Mouse (Mus musculus): ENCODE measurements at regions not wholly inside any gene's neighbourhood (a gene's known extent, or its start where the extent isn't known, plus 50 kb on each side); places are given as distances from the start of the nearest gene placed in this dataset.

- TF ChIP-seq POLR2A (IDR thresholded peaks at IDR 0.05; ENCODE audit: borderline replicate concordance, control insufficient read depth, low read depth, low read length) (no peak), CTCF (IDR thresholded peaks at IDR 0.05; ENCODE audit: control insufficient read depth, insufficient read depth, low read length) (no peak)
Observed at GRCm38 (mm10) chr9:88220360-88220759, 106.6 kb upstream of the Nt5e start.
